Mouse (Mus musculus): ENCODE measurements at regions not wholly inside any gene's neighbourhood (a gene's known extent, or its start where the extent isn't known, plus 50 kb on each side); places are given as distances from the start of the nearest gene placed in this dataset.

DNA sequence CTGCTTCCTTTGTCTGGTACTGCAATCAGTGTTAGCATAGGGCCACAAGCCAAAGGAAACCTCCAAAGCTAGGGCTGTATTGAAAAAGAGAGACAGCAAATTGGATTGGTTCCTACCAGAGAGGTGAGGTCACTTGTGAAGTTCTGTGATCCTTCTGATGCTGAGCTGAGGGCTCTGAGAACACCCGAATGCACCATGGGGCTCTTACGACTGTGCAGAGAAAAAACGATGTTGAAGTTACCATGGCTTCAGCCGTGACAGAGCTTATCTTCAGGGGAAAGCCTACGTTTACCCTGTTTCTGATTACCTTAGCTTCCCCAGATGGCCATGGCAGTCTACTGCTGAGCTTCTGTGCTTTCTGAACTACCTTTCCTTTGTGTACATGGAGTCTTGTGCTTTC, 53.9 kb upstream of the Fmo9 start:
- DNase-seq, result no peak

DNA sequence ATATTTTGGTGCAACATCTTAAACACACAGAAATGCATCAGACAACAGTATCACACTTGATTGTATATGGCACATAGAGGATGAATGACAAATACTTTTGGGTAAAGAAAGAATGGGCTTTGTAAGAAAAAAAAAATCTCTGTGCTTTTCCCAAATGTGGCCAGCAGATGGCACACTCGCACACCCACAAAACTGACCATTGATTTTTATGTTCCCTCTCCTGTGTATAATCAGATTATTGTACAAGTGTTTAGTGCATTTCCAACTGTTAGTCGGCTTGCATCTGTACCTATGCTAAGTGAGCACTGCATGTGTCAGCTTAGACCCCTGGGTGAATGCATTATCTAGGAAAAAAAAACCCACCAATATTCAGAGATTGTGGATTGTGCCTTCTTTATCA, 56.4 kb upstream of the Fmo9 start:
- no peak for DNase-seq

DNA sequence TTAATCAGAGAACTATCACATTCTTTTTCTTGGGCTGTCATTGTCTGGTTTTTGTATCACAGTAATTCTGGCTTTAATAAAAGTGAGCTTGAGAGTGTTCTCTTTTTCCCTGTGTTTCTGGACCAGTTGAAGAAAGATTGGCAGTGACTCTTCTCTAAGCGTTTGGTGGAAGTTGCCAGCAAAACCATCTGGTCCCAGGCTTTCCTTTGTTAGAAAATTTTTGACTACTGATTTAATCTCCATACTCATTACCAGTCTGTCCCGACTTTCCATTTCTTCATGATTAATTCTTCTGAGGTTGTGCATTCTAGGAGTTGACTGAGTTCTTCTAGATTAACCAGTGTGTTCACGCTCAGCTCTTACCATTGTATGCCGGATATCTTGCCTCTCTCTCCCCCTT, 68.6 kb upstream of the Fmo9 start:
- DNase-seq, result peak; percentile 53

- no peak for DNase-seq
Measured at GRCm38 (mm10) chr1:166750777-166751176, 69.1 kb upstream of the Fmo9 start.

GRCm38 (mm10) chr1:166751436-166751835, 69.8 kb upstream of the Fmo9 start:
- no peak for DNase-seq

GRCm38 (mm10) chr1:166752990-166753709, 71.5 kb upstream of the Fmo9 start:
- peak; percentile 18 for DNase-seq

- DNase-seq, result no peak
Measured at GRCm38 (mm10) chr1:166758987-166759386, 77.3 kb upstream of the Fmo9 start.

DNA sequence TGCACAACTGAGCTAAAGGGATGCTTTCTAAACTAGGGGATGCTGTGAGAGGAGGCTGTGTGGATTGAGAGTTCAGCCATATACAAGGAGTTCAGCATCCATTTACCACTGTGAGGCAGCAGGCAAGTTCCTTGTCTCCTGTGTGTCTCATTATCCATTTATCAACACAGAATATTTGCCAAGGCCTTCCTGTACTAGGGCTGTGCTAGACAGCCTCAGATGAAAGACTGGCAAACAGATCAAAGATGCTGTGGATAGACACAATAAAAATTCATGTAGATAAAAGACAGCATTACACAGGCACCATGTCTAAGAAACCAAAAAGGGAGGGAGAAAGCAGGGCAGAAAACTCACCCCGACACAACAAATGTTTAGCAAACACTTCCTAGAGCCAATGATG, 91.5 kb upstream of the Fmo9 start:
- no peak for DNase-seq

- DNase-seq, result no peak
Measured at GRCm38 (mm10) chr1:166782106-166782505, 100.5 kb upstream of the Fmo9 start.

DNA sequence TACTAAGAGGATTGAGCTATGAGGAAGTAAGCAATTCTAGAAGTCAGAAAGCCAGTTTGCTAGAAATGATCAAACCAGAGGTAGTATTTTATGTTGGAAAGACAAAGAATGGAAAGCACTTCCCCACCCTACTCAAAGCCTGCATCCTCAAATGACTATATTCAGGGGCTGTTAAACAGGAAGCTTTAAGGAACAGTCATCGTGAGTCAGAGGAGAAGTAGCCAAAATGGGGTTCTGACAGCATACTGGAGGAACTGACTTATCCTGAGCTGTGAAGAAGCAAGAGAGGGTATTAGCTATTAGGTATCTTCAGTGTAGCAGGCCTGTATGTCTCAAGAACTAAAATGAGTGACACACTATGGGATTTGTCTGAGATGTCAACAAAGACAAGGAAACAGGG, 106.3 kb upstream of the Fmo9 start:
- no peak for DNase-seq

DNA sequence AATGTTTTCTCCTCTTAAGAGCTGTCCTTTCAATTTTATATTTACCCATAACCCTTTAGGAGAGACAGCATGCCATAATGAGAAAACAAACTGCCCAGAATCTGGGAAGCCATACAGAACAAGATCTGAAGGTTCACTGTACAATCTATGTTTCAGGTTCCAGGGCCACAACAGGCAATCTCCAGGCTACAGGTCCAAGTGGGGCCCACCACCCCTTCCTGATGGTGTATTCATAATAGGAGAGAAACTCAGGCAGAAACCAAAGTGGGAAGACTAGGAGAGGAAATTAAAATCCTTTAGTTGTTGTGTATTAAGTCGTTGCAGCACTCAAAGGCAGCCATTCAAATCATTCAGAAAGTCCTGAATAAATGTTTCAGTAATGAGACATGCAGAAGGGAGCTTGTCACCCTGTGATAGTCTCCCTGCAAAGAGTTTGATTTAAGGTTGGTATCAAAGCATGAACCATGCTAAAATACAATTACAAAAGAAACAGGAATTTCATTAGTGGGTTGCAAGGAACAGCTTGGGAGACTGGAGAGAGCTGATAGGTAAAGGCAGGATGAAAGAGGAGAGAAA, 107.3 kb upstream of the Fmo9 start:
- no peak for DNase-seq

DNA sequence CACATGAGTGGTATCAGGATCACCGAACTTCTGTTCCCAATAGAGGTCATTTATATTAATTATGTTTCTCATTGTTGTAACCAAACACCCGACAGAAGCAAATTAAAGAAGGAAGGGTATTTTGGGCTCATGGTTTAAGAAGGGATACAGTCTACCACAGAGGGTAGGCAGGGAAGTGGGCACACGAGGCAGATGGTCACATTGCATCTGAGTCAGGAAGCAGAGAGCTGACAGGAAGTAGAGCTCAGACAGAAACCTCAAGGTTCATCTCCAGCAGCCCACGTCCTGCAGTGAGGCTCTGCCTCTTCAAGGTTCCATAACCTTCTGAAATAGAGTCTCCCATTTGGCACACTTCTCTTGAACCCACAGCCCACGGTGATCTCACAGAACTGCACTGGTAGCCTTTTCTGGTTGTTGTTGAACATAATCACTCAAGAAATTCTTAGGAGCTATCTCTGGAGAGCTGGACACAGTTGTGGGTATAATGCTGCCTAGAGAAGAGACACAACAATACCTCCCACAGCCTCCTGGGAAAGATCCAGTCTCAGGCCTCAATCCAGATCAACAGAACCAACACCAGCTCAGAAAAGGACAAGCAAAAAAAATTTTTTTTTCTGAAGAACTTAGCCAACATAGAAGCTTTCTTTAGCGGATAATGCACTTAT, 111.5 kb upstream of the Fmo9 start:
- no peak for DNase-seq

DNA sequence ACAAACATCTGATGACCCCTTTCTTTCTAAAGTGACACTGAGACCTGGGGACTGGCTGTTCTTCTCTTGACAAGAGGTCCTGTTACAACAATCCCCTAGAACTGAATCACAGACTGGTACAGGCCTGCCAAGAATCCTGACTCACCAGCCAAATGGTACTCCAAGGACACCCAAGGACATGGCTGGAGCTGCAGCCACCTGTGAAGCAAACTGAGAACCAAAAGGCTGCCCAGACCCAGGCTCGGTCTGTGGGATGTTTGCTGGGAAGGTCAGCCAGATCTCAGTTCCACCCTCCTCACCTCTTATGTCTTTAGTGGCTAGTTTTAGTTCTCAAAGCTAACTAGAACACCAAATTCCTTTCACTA, 112.1 kb upstream of the Fmo9 start:
- no peak for DNase-seq

DNA sequence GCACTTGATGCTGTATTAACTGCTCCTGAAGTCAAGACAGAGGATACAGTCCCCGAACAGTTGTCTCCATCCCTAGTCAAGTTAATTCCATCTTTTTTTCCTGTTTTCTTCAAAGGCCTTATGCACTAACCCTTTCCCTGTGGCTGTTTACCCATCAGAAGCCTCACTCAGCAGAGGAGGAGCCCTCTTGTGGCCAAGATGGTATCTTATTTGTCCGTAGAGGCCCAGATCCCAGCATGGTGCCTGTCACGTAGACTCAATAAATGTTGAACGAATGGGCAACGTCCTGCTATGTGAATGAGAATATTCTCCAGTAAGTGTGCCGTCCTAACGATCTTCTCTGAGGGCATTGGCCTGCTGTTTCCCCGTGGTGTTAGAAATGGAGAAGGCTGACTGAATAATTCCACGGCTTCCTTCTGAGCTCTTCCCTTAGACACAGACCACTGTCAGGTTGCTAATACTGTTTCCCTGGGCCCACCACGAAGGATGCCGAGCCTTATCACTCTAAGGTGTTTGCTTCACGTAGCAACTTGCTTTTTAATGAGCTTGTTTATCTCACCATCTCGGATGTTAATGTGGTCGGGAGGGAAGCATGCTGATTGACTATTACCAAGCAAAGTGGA, 113.1 kb upstream of the Fmo9 start:
- DNase-seq, result no peak

- no peak for DNase-seq
Measured at GRCm38 (mm10) chr1:166795613-166796012, 114.0 kb upstream of the Fmo9 start.

DNA sequence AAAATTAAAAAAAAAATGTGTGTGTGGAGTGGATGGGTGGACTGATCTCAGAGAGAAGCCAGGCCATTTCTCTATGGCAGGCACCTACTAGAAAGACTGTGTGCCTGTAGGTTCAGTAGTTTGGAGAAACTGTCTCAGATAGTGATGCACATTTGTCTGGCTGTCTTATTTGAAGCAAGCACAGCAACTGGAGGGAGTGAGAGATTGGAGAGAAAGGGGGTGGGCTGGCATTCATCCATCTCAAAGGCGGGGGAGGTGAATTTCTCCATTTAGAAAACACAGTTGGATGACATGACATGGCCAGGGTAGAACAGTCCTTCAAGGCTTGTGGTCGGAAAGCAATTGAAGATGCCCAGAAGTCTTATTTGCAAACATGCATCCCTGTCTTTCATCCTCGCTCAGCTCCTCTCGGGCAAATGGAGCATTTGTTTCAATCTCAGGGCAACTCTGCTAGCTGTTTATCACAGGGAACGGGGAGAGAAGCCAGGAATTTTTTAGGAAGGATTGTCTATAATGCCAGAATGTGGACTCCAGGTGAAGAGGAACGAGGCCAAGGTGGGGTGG, 114.8 kb upstream of the Fmo9 start:
- DNase-seq, result peak; percentile 29

GRCm38 (mm10) chr1:166796931-166797330, 115.3 kb upstream of the Fmo9 start:
- DNase-seq, result no peak

DNA sequence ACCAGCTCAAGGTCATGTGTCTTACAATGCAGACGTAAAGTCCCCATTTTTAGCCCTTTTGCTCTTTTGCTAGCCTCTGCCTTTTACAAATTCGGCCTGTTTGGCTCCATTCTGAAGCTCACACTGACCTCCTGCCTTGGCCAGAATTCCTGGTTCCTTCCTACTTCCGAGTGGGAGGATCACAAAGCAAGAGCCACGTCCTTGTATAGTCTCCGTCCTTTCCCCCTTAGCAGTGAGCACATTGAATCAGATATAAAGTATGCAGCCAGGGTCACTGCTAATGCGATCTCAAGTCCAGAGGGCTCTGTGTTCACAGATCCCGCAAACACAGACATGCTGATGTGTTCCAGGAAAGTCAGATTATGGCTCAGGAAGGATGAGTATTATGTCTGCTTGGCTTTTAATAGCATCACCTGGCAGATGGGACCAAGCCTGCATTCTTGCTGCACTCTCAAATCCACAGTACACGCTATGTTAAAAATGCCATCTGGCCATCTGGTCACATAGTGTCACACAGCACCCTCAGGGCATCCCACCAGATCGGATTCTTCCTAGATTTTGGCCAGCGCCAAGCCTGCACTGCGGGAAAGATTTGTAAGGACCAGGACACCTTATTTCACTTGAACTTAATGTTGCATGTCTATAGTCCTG, 119.4 kb upstream of the Fmo9 start:
- DNase-seq, result no peak

DNA sequence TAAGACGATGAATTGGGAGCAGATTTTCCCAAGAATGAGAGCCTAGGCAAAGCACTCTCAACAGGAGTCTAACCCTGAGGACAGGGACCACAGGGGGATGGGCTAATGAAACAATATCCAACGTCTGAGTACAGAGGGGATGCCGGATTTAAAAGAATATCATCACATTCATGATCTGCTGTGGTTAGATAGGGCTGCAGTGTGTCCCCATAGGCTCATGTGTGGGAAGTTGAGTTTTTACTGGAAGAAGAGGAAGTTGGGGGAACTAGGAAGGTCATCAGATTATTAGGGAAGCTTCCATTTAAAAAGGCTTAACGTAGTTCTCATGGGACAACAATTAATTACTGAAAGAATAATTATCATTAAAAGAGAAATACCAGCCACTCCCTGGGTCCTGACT, 120.3 kb upstream of the Fmo9 start:
- DNase-seq, result no peak

DNA sequence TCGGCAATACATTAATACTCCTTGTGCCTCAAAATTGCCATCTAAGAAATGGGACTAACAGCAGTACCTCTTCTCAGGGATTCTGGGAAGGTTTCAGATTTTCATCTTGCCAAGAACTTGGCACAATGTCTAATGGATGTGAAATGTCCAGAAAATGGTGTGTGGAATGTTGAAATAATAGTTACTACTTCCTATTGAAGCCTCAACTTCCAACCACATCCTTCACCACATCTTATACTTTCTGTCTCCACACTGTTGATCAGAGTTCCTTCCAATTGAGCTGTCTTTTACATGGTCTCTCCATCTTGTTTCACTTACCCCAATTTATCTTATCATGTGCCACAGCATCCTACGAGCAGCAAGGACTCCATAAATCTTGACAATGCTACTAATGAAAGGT, 122.3 kb upstream of the Fmo9 start:
- DNase-seq, result no peak

- DNase-seq, result no peak
Measured at GRCm38 (mm10) chr1:166804333-166804732, 122.7 kb upstream of the Fmo9 start.

DNA sequence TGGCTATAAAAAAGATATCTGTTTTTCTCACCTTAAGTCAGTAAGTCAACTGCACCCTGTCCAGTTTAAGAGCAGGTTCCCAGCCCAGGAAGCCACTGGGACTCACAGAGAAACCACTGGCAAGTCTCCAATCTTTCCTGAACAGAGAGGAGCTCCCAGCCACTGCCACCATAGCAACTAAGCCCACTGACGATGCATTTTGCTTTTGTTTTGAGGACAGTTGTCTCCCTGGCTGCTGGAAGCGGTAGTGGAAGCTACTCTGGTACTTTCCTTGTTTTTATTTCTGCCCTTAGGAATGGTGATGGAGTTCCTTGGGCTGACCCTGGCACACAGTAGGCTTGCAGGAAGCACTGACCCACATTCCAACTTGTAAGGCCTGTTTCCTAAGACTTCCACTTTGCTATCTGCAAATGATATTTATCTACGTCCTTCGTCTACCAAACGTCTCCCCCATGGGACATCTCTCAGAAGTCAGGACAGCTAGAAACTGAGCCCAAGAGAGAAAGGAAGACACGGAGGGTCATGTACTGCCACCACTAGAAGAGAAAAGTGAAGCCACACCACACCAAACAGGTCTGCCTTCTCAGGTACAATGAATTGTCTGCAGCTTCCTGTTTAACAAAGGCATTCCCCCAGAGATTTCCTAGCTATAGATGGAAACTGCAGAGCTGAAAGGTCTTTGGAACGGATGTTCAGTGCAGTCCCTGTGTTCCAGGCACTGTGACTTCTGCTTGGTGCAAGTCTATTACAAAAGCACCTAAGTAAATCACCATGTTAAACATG, 125.7 kb upstream of the Fmo9 start:
- DNase-seq, result no peak
